Mouse (Mus musculus): ENCODE results near the gene Sytl1. TPM values are rescaled to one million over a fixed set of nuclear protein-coding genes. Genes with fewer than 3 reads are reported as not detected.

Gene Sytl1
- polyA plus RNA-seq, 1 experiment from 2014 or later = 0.78 TPM

GRCm38 (mm10) chr4:133229582-133229981 is 33.3 kb downstream of the Sytl1 start:
- WGBS = 77% methylated on average over 8 of the region's 8 CpGs
- Histone ChIP-seq H3K4me3 (no peak overlapping the region), H3K9me3 (no peaks in the 10 kb centered on the region), H3K4me1 (peaks cover 4% of the 10 kb centered on the region; the same call in 1 of the 2 replicates), H3K36me3 (no peaks in the 10 kb centered on the region), H3K27me3 (replicated peaks) (peaks cover 20% of the 10 kb centered on the region; the same call in 1 of the 2 replicates), H3K9ac (no peak overlapping the region), H3K27ac (replicated peaks) (no peak overlapping the region), H3K4me2 (no peak overlapping the region)
- no peak for ATAC-seq (ENCODE audit: extremely low read depth, insufficient number of reproducible peaks, low FRiP score, low TSS enrichment)

- 61% methylated on average over 8 of the region's 8 CpGs for WGBS
- no peak overlapping the region for H3K4me3 ChIP-seq
- H3K4me2 ChIP-seq = no peak overlapping the region
- no peaks in the 10 kb centered on the region for H3K36me3 ChIP-seq
- peaks cover 15% of the 10 kb centered on the region for H3K27me3 ChIP-seq (replicated peaks)
- no peaks in the 10 kb centered on the region for H3K4me1 ChIP-seq
- no peak overlapping the region for H3K27ac ChIP-seq (replicated peaks)
- H3K9me3 ChIP-seq = no peaks in the 10 kb centered on the region
- H3K9ac ChIP-seq = no peak overlapping the region
- ATAC-seq (ENCODE audit: extremely low read depth, insufficient number of reproducible peaks, low FRiP score, low TSS enrichment) = no peak
Observed at GRCm38 (mm10) chr4:133227636-133228035, 35.3 kb downstream of the Sytl1 start.

- Histone ChIP-seq H3K9ac (no peak overlapping the region), H3K4me1 (0 out of 2 replicates have a peak, but pooled peaks cover under 1% of the 10 kb centered on the region), H3K36me3 (no peaks in the 10 kb centered on the region), H3K4me2 (no peak overlapping the region), H3K27me3 (replicated peaks) (peaks cover 22% of the 10 kb centered on the region), H3K4me3 (no peak overlapping the region), H3K9me3 (no peaks in the 10 kb centered on the region), H3K27ac (replicated peaks) (no peak overlapping the region)
- WGBS = 59% methylated on average over 10 of the region's 10 CpGs
- no peak for ATAC-seq (ENCODE audit: extremely low read depth, insufficient number of reproducible peaks, low FRiP score, low TSS enrichment)
Observed at GRCm38 (mm10) chr4:133226073-133226472, 36.8 kb downstream of the Sytl1 start.

GRCm38 (mm10) chr4:133223875-133224274 is 39.0 kb downstream of the Sytl1 start:
- H3K4me1 ChIP-seq = peaks cover 7% of the 10 kb centered on the region
- WGBS = 58% methylated on average over 5 of the region's 5 CpGs
- H3K4me3 ChIP-seq = no peak overlapping the region
- ATAC-seq (ENCODE audit: extremely low read depth, insufficient number of reproducible peaks, low FRiP score, low TSS enrichment) = no peak
- H3K36me3 ChIP-seq = no peaks in the 10 kb centered on the region
- no peak overlapping the region for H3K9ac ChIP-seq
- H3K27me3 ChIP-seq (replicated peaks) = peaks cover 42% of the 10 kb centered on the region
- H3K9me3 ChIP-seq = no peaks in the 10 kb centered on the region
- no peak overlapping the region for H3K4me2 ChIP-seq
- no peak overlapping the region for H3K27ac ChIP-seq (replicated peaks)

- H3K27ac ChIP-seq (replicated peaks) = no peak overlapping the region
- no peak for ATAC-seq (ENCODE audit: extremely low read depth, insufficient number of reproducible peaks, low FRiP score, low TSS enrichment)
- 73% methylated on average over 8 of the region's 8 CpGs for WGBS
- H3K27me3 ChIP-seq (replicated peaks) = peaks cover 53% of the 10 kb centered on the region
- no peak overlapping the region for H3K4me3 ChIP-seq
- H3K36me3 ChIP-seq = no peaks in the 10 kb centered on the region
- H3K4me1 ChIP-seq = peaks cover 7% of the 10 kb centered on the region
- no peaks in the 10 kb centered on the region for H3K9me3 ChIP-seq
- no peak overlapping the region for H3K9ac ChIP-seq
- no peak overlapping the region for H3K4me2 ChIP-seq
Observed at GRCm38 (mm10) chr4:133221701-133222100, 41.2 kb downstream of the Sytl1 start.

GRCm38 (mm10) chr4:133220656-133221055 is 42.3 kb downstream of the Sytl1 start:
- Histone ChIP-seq H3K4me3 (peak overlapping the region; percentile 49), H3K4me1 (peaks cover 7% of the 10 kb centered on the region), H3K36me3 (no peaks in the 10 kb centered on the region), H3K27me3 (replicated peaks) (peaks cover 53% of the 10 kb centered on the region), H3K27ac (replicated peaks) (no peak overlapping the region), H3K9me3 (no peaks in the 10 kb centered on the region), H3K9ac (peak overlapping the region; percentile 77), H3K4me2 (peak overlapping the region; percentile 72)
- ATAC-seq (ENCODE audit: extremely low read depth, insufficient number of reproducible peaks, low FRiP score, low TSS enrichment) = no peak
- 3% methylated on average over 25 of the region's 25 CpGs for WGBS

- H3K9me3 ChIP-seq = no peaks in the 10 kb centered on the region
- H3K4me3 ChIP-seq = no peak overlapping the region
- no peaks in the 10 kb centered on the region for H3K36me3 ChIP-seq
- no peak overlapping the region for H3K27ac ChIP-seq (replicated peaks)
- peaks cover 70% of the 10 kb centered on the region for H3K27me3 ChIP-seq (replicated peaks)
- no peak overlapping the region for H3K4me2 ChIP-seq
- WGBS = 82% methylated on average over 3 of the region's 3 CpGs
- no peak overlapping the region for H3K9ac ChIP-seq
- H3K4me1 ChIP-seq = peaks cover 9% of the 10 kb centered on the region
- no peak for ATAC-seq (ENCODE audit: extremely low read depth, insufficient number of reproducible peaks, low FRiP score, low TSS enrichment)
Observed at GRCm38 (mm10) chr4:133218745-133219144, 44.2 kb downstream of the Sytl1 start.

- WGBS = 1% methylated on average over 5 of the region's 5 CpGs
- H3K4me2 ChIP-seq = no peak overlapping the region
- no peaks in the 10 kb centered on the region for H3K36me3 ChIP-seq
- ATAC-seq (ENCODE audit: extremely low read depth, insufficient number of reproducible peaks, low FRiP score, low TSS enrichment) = no peak
- peaks cover 20% of the 10 kb centered on the region for H3K4me1 ChIP-seq
- peaks cover 76% of the 10 kb centered on the region for H3K27me3 ChIP-seq (replicated peaks)
- no peak overlapping the region for H3K27ac ChIP-seq (replicated peaks)
- no peak overlapping the region for H3K4me3 ChIP-seq
- H3K9ac ChIP-seq = no peak overlapping the region
- no peaks in the 10 kb centered on the region for H3K9me3 ChIP-seq
Observed at GRCm38 (mm10) chr4:133217641-133218040, 45.3 kb downstream of the Sytl1 start.

- H3K9ac ChIP-seq = peak overlapping the region; percentile 84
- no peaks in the 10 kb centered on the region for H3K9me3 ChIP-seq
- H3K4me3 ChIP-seq = peak overlapping the region; percentile 77
- H3K4me1 ChIP-seq = peaks cover 26% of the 10 kb centered on the region
- ATAC-seq (ENCODE audit: extremely low read depth, insufficient number of reproducible peaks, low FRiP score, low TSS enrichment) = no peak
- no peaks in the 10 kb centered on the region for H3K36me3 ChIP-seq
- H3K27ac ChIP-seq (replicated peaks) = no peak overlapping the region
- H3K27me3 ChIP-seq (replicated peaks) = peaks cover 69% of the 10 kb centered on the region
- WGBS = 13% methylated on average over 10 of the region's 10 CpGs
- peak overlapping the region; percentile 99 for H3K4me2 ChIP-seq
Observed at GRCm38 (mm10) chr4:133213661-133214060, 49.3 kb downstream of the Sytl1 start.

- Histone ChIP-seq H3K27me3 (replicated peaks) (peaks cover 65% of the 10 kb centered on the region), H3K4me3 (peak overlapping the region; percentile 77), H3K9me3 (no peaks in the 10 kb centered on the region), H3K36me3 (no peaks in the 10 kb centered on the region), H3K4me2 (peak overlapping the region; percentile 99), H3K27ac (replicated peaks) (no peak overlapping the region), H3K4me1 (peaks cover 26% of the 10 kb centered on the region), H3K9ac (peak overlapping the region; percentile 84)
- 2% methylated on average over 9 of the region's 9 CpGs for WGBS
- no peak for ATAC-seq (ENCODE audit: extremely low read depth, insufficient number of reproducible peaks, low FRiP score, low TSS enrichment)
Observed at GRCm38 (mm10) chr4:133213268-133213590, 49.7 kb downstream of the Sytl1 start.

- Histone ChIP-seq H3K27ac (replicated peaks) (no peak overlapping the region), H3K36me3 (no peaks in the 10 kb centered on the region), H3K4me2 (peak overlapping the region; percentile 99), H3K4me1 (peaks cover 26% of the 10 kb centered on the region), H3K9ac (peak overlapping the region; percentile 84), H3K4me3 (peak overlapping the region; percentile 77), H3K9me3 (no peaks in the 10 kb centered on the region), H3K27me3 (replicated peaks) (peaks cover 65% of the 10 kb centered on the region)
- peak; percentile 74 for ATAC-seq (ENCODE audit: extremely low read depth, insufficient number of reproducible peaks, low FRiP score, low TSS enrichment)
- WGBS = 2% methylated on average over 44 of the region's 44 CpGs
Observed at GRCm38 (mm10) chr4:133212562-133213267, 50.2 kb downstream of the Sytl1 start.
